Mouse (Mus musculus) CH12.LX (cell line): ENCODE measurements around the gene Ptpn6. TPM values are rescaled to one million over a fixed set of nuclear protein-coding genes. Genes with fewer than 3 reads are reported as not detected.

Experiments used
- DNase-seq: peaks from one replicate; pipeline ENCODE4 v3.0.0-alpha.2; 2013; ENCODE audit errors: extremely low read depth
- H3K27ac ChIP-seq: 2 replicates; pipeline ENCODE4 v1.5.1; 2012; ENCODE audit warnings: low read depth, mild to moderate bottlenecking, control low read depth, moderate library complexity; ENCODE audit not compliant: insufficient read depth
- H3K27me3 ChIP-seq: replicated peaks from 2 replicates; pipeline ENCODE3; 2012; ENCODE audit warnings: inconsistent platforms
- H3K36me3 ChIP-seq, 2 experiments: replicated peaks in 1 of 2; 2 replicates each; pipeline versions ENCODE3 to v1.6.1; 2012; ENCODE audit warnings: inconsistent platforms in 1 of 2, low read length in 1 of 2, mild to moderate bottlenecking in 1 of 2, mixed read lengths in 1 of 2, moderate library complexity in 1 of 2; ENCODE audit not compliant: control insufficient read depth in 1 of 2, insufficient read depth in 1 of 2
- H3K4me1 ChIP-seq, 2 experiments: 2 replicates each; pipeline ENCODE4 v1.6.1; 2012; ENCODE audit warnings: inconsistent platforms in 1 of 2, moderate library complexity in 1 of 2; ENCODE audit not compliant: insufficient read depth in 2 of 2, control insufficient read depth in 1 of 2
- H3K4me2 ChIP-seq: 2 replicates; pipeline ENCODE4 v1.6.1; 2012; ENCODE audit warnings: low read depth, mild to moderate bottlenecking, control low read depth; ENCODE audit not compliant: poor library complexity, insufficient read depth, severe bottlenecking
- H3K4me3 ChIP-seq, 3 experiments: fragments of 150-350 bp in 1 of 3; sonication (generic) in 1 of 3; replicated peaks in 1 of 3; 2 replicates each; pipeline versions ENCODE3 to v1.5.1; 2011 to 2012; ENCODE audit warnings: low read depth in 2 of 3, low read length in 2 of 3, mild to moderate bottlenecking in 2 of 3, moderate library complexity in 2 of 3, control low read depth in 1 of 3, improper control_type of control experiment in 1 of 3, inconsistent platforms in 1 of 3, mixed read lengths in 1 of 3; ENCODE audit not compliant: poor library complexity in 1 of 3
- H3K79me2 ChIP-seq: replicated peaks from 2 replicates; pipeline ENCODE4 v1.6.1; 2012; ENCODE audit warnings: mild to moderate bottlenecking, moderate library complexity; ENCODE audit not compliant: control insufficient read depth, poor library complexity, insufficient read depth, severe bottlenecking; ENCODE audit errors: extremely low read depth
- H3K9ac ChIP-seq: 2 replicates; pipeline ENCODE4 v1.6.1; 2012; ENCODE audit warnings: low read depth, mild to moderate bottlenecking, control low read depth, moderate library complexity; ENCODE audit not compliant: insufficient read depth
- H3K9me3 ChIP-seq: replicated peaks from 2 replicates; pipeline ENCODE3; 2012; ENCODE audit warnings: low read length, inconsistent platforms, mixed read lengths
- BHLHE40 ChIP-seq: IDR thresholded peaks from 2 replicates; pipeline ENCODE4 v1.6.1; 2011; ENCODE audit warnings: mild to moderate bottlenecking, low read depth, low read length, improper control_type of control experiment
- CHD1 ChIP-seq: IDR thresholded peaks from 2 replicates; pipeline ENCODE4 v1.6.1; 2012; ENCODE audit warnings: low read depth, low read length, improper control_type of control experiment, inconsistent platforms
- CHD2 ChIP-seq: IDR thresholded peaks from 2 replicates; pipeline ENCODE4 v1.6.1; 2011; ENCODE audit warnings: low read length, improper control_type of control experiment
- CTCF ChIP-seq, 2 experiments: IDR thresholded peaks in 1 of 2; conservative IDR thresholded peaks in 1 of 2; 2 replicates each; pipeline ENCODE4 v1.5.1; 2011 to 2012; ENCODE audit warnings: low read depth in 2 of 2, low read length in 2 of 2, improper control_type of control experiment in 1 of 2, inconsistent platforms in 1 of 2, mild to moderate bottlenecking in 1 of 2, moderate library complexity in 1 of 2
- E2F4 ChIP-seq: IDR thresholded peaks from 2 replicates; pipeline ENCODE4 v1.6.1; 2011; ENCODE audit warnings: low read depth, low read length, improper control_type of control experiment; ENCODE audit not compliant: insufficient replicate concordance
- ELF1 ChIP-seq: IDR thresholded peaks from 2 replicates; pipeline ENCODE4 v1.6.1; 2014; ENCODE audit warnings: low read depth, mild to moderate bottlenecking, inconsistent platforms, low read length, improper control_type of control experiment
- EP300 ChIP-seq: IDR thresholded peaks from 2 replicates; pipeline ENCODE4 v1.6.1; 2011; ENCODE audit warnings: low read length, improper control_type of control experiment
- ETS1 ChIP-seq: conservative IDR thresholded peaks from 2 replicates; pipeline ENCODE4 v1.6.1; 2012; ENCODE audit warnings: low read depth, mild to moderate bottlenecking, inconsistent platforms, low read length, improper control_type of control experiment, moderate library complexity
- GABPA ChIP-seq: IDR thresholded peaks from 2 replicates; pipeline ENCODE4 v1.6.1; 2012; ENCODE audit warnings: low read depth, low read length, improper control_type of control experiment, inconsistent platforms; ENCODE audit not compliant: insufficient replicate concordance
- HCFC1 ChIP-seq: IDR thresholded peaks from 2 replicates; pipeline ENCODE4 v1.6.1; 2012; ENCODE audit warnings: low read depth, mild to moderate bottlenecking, inconsistent platforms, low read length, improper control_type of control experiment
- IRF4 ChIP-seq: IDR thresholded peaks from 2 replicates; pipeline ENCODE4 v1.6.1; 2014; ENCODE audit warnings: low read depth, mild to moderate bottlenecking, inconsistent platforms, low read length, improper control_type of control experiment
- JUN ChIP-seq: IDR thresholded peaks from 2 replicates; pipeline ENCODE4 v1.6.1; 2011; ENCODE audit warnings: low read depth, mild to moderate bottlenecking, low read length, improper control_type of control experiment, moderate library complexity; ENCODE audit not compliant: insufficient read depth
- JUND ChIP-seq: conservative IDR thresholded peaks from 2 replicates; pipeline ENCODE4 v1.6.1; 2011; ENCODE audit warnings: low read depth, low read length, improper control_type of control experiment
- KAT2A ChIP-seq: IDR thresholded peaks from 2 replicates; pipeline ENCODE4 v1.6.1; 2012; ENCODE audit warnings: low read length, improper control_type of control experiment, inconsistent platforms; ENCODE audit not compliant: insufficient replicate concordance
- MAFK ChIP-seq: IDR thresholded peaks from 2 replicates; pipeline ENCODE4 v1.6.1; 2011; ENCODE audit warnings: low read length, improper control_type of control experiment; ENCODE audit not compliant: insufficient replicate concordance
- MAX ChIP-seq: IDR thresholded peaks from 2 replicates; pipeline ENCODE4 v1.6.1; 2011; ENCODE audit warnings: low read length, improper control_type of control experiment
- MAZ ChIP-seq: IDR thresholded peaks from 2 replicates; pipeline ENCODE4 v1.6.1; 2012; ENCODE audit warnings: low read depth, mild to moderate bottlenecking, inconsistent platforms, low read length, improper control_type of control experiment, moderate library complexity
- MEF2A ChIP-seq: IDR thresholded peaks from 2 replicates; pipeline ENCODE4 v1.6.1; 2014; ENCODE audit warnings: low read depth, mild to moderate bottlenecking, inconsistent platforms, low read length, improper control_type of control experiment, borderline replicate concordance
- MXI1 ChIP-seq: IDR thresholded peaks from 2 replicates; pipeline ENCODE4 v1.6.1; 2011; ENCODE audit warnings: mild to moderate bottlenecking, low read depth, low read length, improper control_type of control experiment
- MYC ChIP-seq: IDR thresholded peaks from 2 replicates; pipeline ENCODE4 v1.6.1; 2011; ENCODE audit warnings: low read depth, mild to moderate bottlenecking, improper control_type of control experiment, low read length
- NELFE ChIP-seq: IDR thresholded peaks from 2 replicates; pipeline ENCODE4 v1.6.1; 2011; ENCODE audit warnings: low read depth, low read length, improper control_type of control experiment
- NRF1 ChIP-seq: IDR thresholded peaks from 2 replicates; pipeline ENCODE4 v1.6.1; 2014; ENCODE audit warnings: low read depth, mild to moderate bottlenecking, inconsistent platforms, low read length, improper control_type of control experiment, moderate library complexity
- PAX5 ChIP-seq: IDR thresholded peaks from 2 replicates; pipeline ENCODE4 v1.6.1; 2012; ENCODE audit warnings: low read length, inconsistent platforms, mixed read lengths
- POLR2A ChIP-seq: IDR thresholded peaks from 2 replicates; pipeline ENCODE4 v1.6.1; 2011; ENCODE audit warnings: low read depth, mild to moderate bottlenecking, improper control_type of control experiment, low read length
- POLR2AphosphoS2 ChIP-seq: IDR thresholded peaks from 2 replicates; pipeline ENCODE4 v1.6.1; 2011; ENCODE audit warnings: low read depth, low read length, improper control_type of control experiment
- RAD21 ChIP-seq: IDR thresholded peaks from 2 replicates; pipeline ENCODE4 v1.6.1; 2011; ENCODE audit warnings: low read depth, mild to moderate bottlenecking, low read length, improper control_type of control experiment, moderate library complexity
- RCOR1 ChIP-seq: conservative IDR thresholded peaks from 2 replicates; pipeline ENCODE4 v1.6.1; 2012; ENCODE audit warnings: low read depth, mild to moderate bottlenecking, inconsistent platforms, low read length, improper control_type of control experiment
- SIN3A ChIP-seq: IDR thresholded peaks from 2 replicates; pipeline ENCODE4 v1.6.1; 2012; ENCODE audit warnings: low read length, improper control_type of control experiment, inconsistent platforms
- SMC3 ChIP-seq: IDR thresholded peaks from 2 replicates; pipeline ENCODE4 v1.6.1; 2011; ENCODE audit warnings: low read depth, low read length, improper control_type of control experiment
- TBP ChIP-seq: conservative IDR thresholded peaks from 2 replicates; pipeline ENCODE4 v1.6.1; 2011; ENCODE audit warnings: low read depth, low read length, improper control_type of control experiment
- TCF12 ChIP-seq: IDR thresholded peaks from 2 replicates; pipeline ENCODE4 v1.6.1; 2014; ENCODE audit warnings: low read depth, mild to moderate bottlenecking, inconsistent platforms, low read length, improper control_type of control experiment
- UBTF ChIP-seq: IDR thresholded peaks from 2 replicates; pipeline ENCODE4 v1.6.1; 2012; ENCODE audit warnings: low read depth, mild to moderate bottlenecking, inconsistent platforms, low read length, improper control_type of control experiment, moderate library complexity
- USF1 ChIP-seq: IDR thresholded peaks from 2 replicates; pipeline ENCODE4 v1.6.1; 2014; ENCODE audit warnings: low read depth, mild to moderate bottlenecking, inconsistent platforms, low read length, improper control_type of control experiment
- USF2 ChIP-seq: conservative IDR thresholded peaks from 2 replicates; pipeline ENCODE4 v1.6.1; 2011; ENCODE audit warnings: low read depth, low read length, improper control_type of control experiment
- ZC3H11A ChIP-seq: IDR thresholded peaks from 2 replicates; pipeline ENCODE4 v1.6.1; 2012; ENCODE audit warnings: low read depth, mild to moderate bottlenecking, inconsistent platforms, low read length, improper control_type of control experiment
- ZKSCAN1 ChIP-seq: IDR thresholded peaks from 2 replicates; pipeline ENCODE4 v1.6.1; 2012; ENCODE audit warnings: low read depth, inconsistent platforms, low read length, improper control_type of control experiment, borderline replicate concordance
- ZMIZ1 ChIP-seq: IDR thresholded peaks from 2 replicates; pipeline ENCODE4 v1.6.1; 2012; ENCODE audit warnings: low read depth, mild to moderate bottlenecking, inconsistent platforms, low read length, improper control_type of control experiment
- ZNF384 ChIP-seq: IDR thresholded peaks from 2 replicates; pipeline ENCODE4 v1.6.1; 2012; ENCODE audit warnings: low read depth, low read length, improper control_type of control experiment, inconsistent platforms
- dilution Hi-C: fragments of 300-500 bp; cut with MboI; formaldehyde crosslinking; loops from 2 replicates; pipeline ENCODE4 v1.14.3; 2020; ENCODE audit warnings: low sequenced_read_pairs; ENCODE audit not compliant: extremely low pct_unique_long_range_greater_than_20kb, extremely low pct_ligation_motif_present
- in situ Hi-C: fragments of 300-500 bp; cut with MboI; formaldehyde crosslinking; loops from 3 replicates; pipeline ENCODE4 v1.14.3; 2019; ENCODE audit warnings: low sequenced_read_pairs, low pct_ligation_motif_present, low pct_unique_long_range_greater_than_20kb, mixed read lengths
- polyA plus RNA-seq: library from polyadenylated mRNA; unstranded; fragments of >175 nt; gene quantifications from 2 replicates; pipeline ENCODE4 v1.2.1, GENCODE M21; 2012; ENCODE audit warnings: low read depth; ENCODE audit not compliant: insufficient read length
- total RNA-seq, 2 experiments: library from RNA; depleted of rRNA; stranded (reverse); fragments of 300-350 nt in 1 of 2; fragments of >200 nt in 1 of 2; gene quantifications; 2 replicates each; pipeline ENCODE4 v1.2.3; 2012 to 2014

Ptpn6 gene
- total and polyA plus RNA-seq, 3 experiments: 247 to 585 (median 300) TPM

- Histone ChIP-seq H3K36me3 (peaks cover 16 to 31% of the 10 kb centered on the region in 2 experiments), H3K4me3 (peak within 1 kb of the TSS; percentile 67 to 98 (median 88)), H3K4me1 (peaks cover 7 to 33% of the 10 kb centered on the region in 2 experiments), H3K27ac (peak within 1 kb of the TSS; percentile 76), H3K27me3 (peaks cover 15% of the 10 kb centered on the region), H3K9me3 (no peaks in the 10 kb centered on the region), H3K9ac (peak within 1 kb of the TSS; percentile 86), H3K4me2 (peak within 1 kb of the TSS; percentile 80), H3K79me2 (no peaks in the 10 kb centered on the region)
- dilution Hi-C loops (no loop called here), in situ Hi-C loops (no loop called here)
- TF ChIP-seq RAD21: no peak
- TF ChIP-seq SIN3A: no peak; the same call in 1 of the 2 replicates
- TF ChIP-seq ZNF384: no peak
- peak; percentile 64 for TF ChIP-seq CHD2
- TF ChIP-seq KAT2A: no peak
- TF ChIP-seq ZMIZ1: no peak; the same call in 1 of the 2 replicates
- TF ChIP-seq MXI1: peak; percentile 69
- TF ChIP-seq CHD1: no peak
- peak; percentile 70 for TF ChIP-seq USF1
- no peak; the same call in 1 of the 2 replicates for TF ChIP-seq POLR2AphosphoS2
- no peak for TF ChIP-seq ZC3H11A
- peak; percentile 64; the same call in 1 of the 2 replicates for TF ChIP-seq IRF4
- TF ChIP-seq GABPA: no peak
- no peak for TF ChIP-seq RCOR1
- no peak for TF ChIP-seq CTCF (conservative IDR thresholded peaks at IDR 0.05 in 1 of 2, IDR thresholded peaks at IDR 0.05 in 1 of 2; ENCODE audit: low read depth in 2 of 2, low read length in 2 of 2)
- no peak for TF ChIP-seq MEF2A
- TF ChIP-seq MYC: no peak
- TF ChIP-seq ELF1: no peak
- no peak for TF ChIP-seq MAX
- TF ChIP-seq EP300: no peak
- peak; percentile 71; the same call in 1 of the 2 replicates for TF ChIP-seq TCF12
- TF ChIP-seq JUND: no peak
- TF ChIP-seq MAZ: peak; percentile 70
- no peak for TF ChIP-seq ZKSCAN1
- no peak for TF ChIP-seq MAFK
- TF ChIP-seq JUN: no peak
- no peak for TF ChIP-seq PAX5
- peak; percentile 82; the same call in 1 of the 2 replicates for TF ChIP-seq UBTF
- TF ChIP-seq SMC3: no peak
- no peak for TF ChIP-seq TBP
- no peak for TF ChIP-seq E2F4
- TF ChIP-seq HCFC1: no peak
- peak; percentile 41; the same call in 1 of the 2 replicates for TF ChIP-seq POLR2A
- peak; percentile 62 for TF ChIP-seq ETS1
- TF ChIP-seq BHLHE40: peak; percentile 80
- TF ChIP-seq USF2: no peak; the same call in 1 of the 2 replicates
- TF ChIP-seq NELFE: 0 out of 2 replicates have a peak, but pooled peaks have one; percentile 17
- peak; percentile 34; the same call in 1 of the 2 replicates for TF ChIP-seq NRF1
- DNase-seq: peak; percentile 71
Measured at GRCm38 (mm10) chr6:124769101-124769765, 30.7 kb upstream of the Ptpn6 start, which contains the start of gene Eno2. Gene Eno2, minus strand, starts transcription at chr6:124769673.
